Mouse (Mus musculus): ENCODE measurements around the gene Plppr3. TPM values are rescaled to one million over a fixed set of nuclear protein-coding genes. Genes with fewer than 3 reads are reported as not detected.

The Plppr3 gene
- total and polyA plus RNA-seq, 2 experiments from 2014 or later = 283 to 541 TPM

- ATAC-seq (no peak), DNase-seq (ENCODE audit: low spot score) (no peak)
- H3K4me1 ChIP-seq (ENCODE audit: insufficient read depth, low read length) = no peaks in the 10 kb centered on the region
- H3K9me3 ChIP-seq (ENCODE audit: low read length) = no peaks in the 10 kb centered on the region
- no peak overlapping the region for H3K9ac ChIP-seq (replicated peaks; ENCODE audit: low read length)
- peaks cover 26% of the 10 kb centered on the region for H3K36me3 ChIP-seq (ENCODE audit: insufficient read depth, low read length)
- H3K27ac ChIP-seq = no peak overlapping the region
- TF ChIP-seq CTCF (IDR thresholded peaks at IDR 0.05; ENCODE audit: low read depth) = no peak
- no peak overlapping the region for H3K4me2 ChIP-seq (ENCODE audit: low read depth, low read length)
- WGBS = 89% methylated on average over 8 of the region's 8 CpGs
- no peaks in the 10 kb centered on the region for H3K27me3 ChIP-seq (ENCODE audit: insufficient read depth, low read length)
- no peak overlapping the region for H3K4me3 ChIP-seq (ENCODE audit: low read length)
These were observed 54.2 kb downstream of the Plppr3 start for GRCm38 (mm10) chr10:79820277-79820676.

GRCm38 (mm10) chr10:79819606-79820005 is 54.8 kb downstream of the Plppr3 start:
- Histone ChIP-seq H3K27ac (no peak overlapping the region), H3K36me3 (ENCODE audit: insufficient read depth, low read length) (peaks cover 29% of the 10 kb centered on the region), H3K4me3 (ENCODE audit: low read length) (no peak overlapping the region), H3K9me3 (ENCODE audit: low read length) (no peaks in the 10 kb centered on the region), H3K9ac (replicated peaks; ENCODE audit: low read length) (no peak overlapping the region), H3K27me3 (ENCODE audit: insufficient read depth, low read length) (no peaks in the 10 kb centered on the region), H3K4me1 (ENCODE audit: insufficient read depth, low read length) (no peaks in the 10 kb centered on the region), H3K4me2 (ENCODE audit: low read depth, low read length) (no peak overlapping the region)
- WGBS = 90% methylated on average over 17 of the region's 17 CpGs
- DNase-seq (ENCODE audit: low spot score) = no peak
- TF ChIP-seq CTCF (IDR thresholded peaks at IDR 0.05; ENCODE audit: low read depth) = no peak
- ATAC-seq = peak; percentile 24; the same call in 1 of the 2 replicates

- H3K9ac ChIP-seq (replicated peaks; ENCODE audit: low read length) = no peak overlapping the region; the same call in 1 of the 2 replicates
- ATAC-seq (no peak), DNase-seq (ENCODE audit: low spot score) (no peak)
- no peaks in the 10 kb centered on the region for H3K9me3 ChIP-seq (ENCODE audit: low read length)
- no peaks in the 10 kb centered on the region for H3K4me1 ChIP-seq (ENCODE audit: insufficient read depth, low read length)
- no peak overlapping the region for H3K27ac ChIP-seq
- H3K36me3 ChIP-seq (ENCODE audit: insufficient read depth, low read length) = peaks cover 29% of the 10 kb centered on the region
- 63% methylated on average over 4 of the region's 4 CpGs for WGBS
- no peak overlapping the region for H3K4me3 ChIP-seq (ENCODE audit: low read length)
- no peaks in the 10 kb centered on the region for H3K27me3 ChIP-seq (ENCODE audit: insufficient read depth, low read length)
- TF ChIP-seq CTCF (IDR thresholded peaks at IDR 0.05; ENCODE audit: low read depth) = no peak
- H3K4me2 ChIP-seq (ENCODE audit: low read depth, low read length) = no peak overlapping the region
These were observed 56.2 kb downstream of the Plppr3 start for GRCm38 (mm10) chr10:79818225-79818624.

GRCm38 (mm10) chr10:79817111-79817510 is 57.3 kb downstream of the Plppr3 start:
- Histone ChIP-seq H3K9me3 (ENCODE audit: low read length) (no peaks in the 10 kb centered on the region), H3K9ac (replicated peaks; ENCODE audit: low read length) (no peak overlapping the region), H3K4me3 (ENCODE audit: low read length) (no peak overlapping the region), H3K27me3 (ENCODE audit: insufficient read depth, low read length) (no peaks in the 10 kb centered on the region), H3K27ac (no peak overlapping the region), H3K4me2 (ENCODE audit: low read depth, low read length) (no peak overlapping the region), H3K36me3 (ENCODE audit: insufficient read depth, low read length) (peaks cover 33% of the 10 kb centered on the region), H3K4me1 (ENCODE audit: insufficient read depth, low read length) (no peaks in the 10 kb centered on the region)
- WGBS = 77% methylated on average over 2 of the region's 2 CpGs
- DNase-seq (ENCODE audit: low spot score) (no peak), ATAC-seq (no peak)
- peak; percentile 62 for TF ChIP-seq CTCF (IDR thresholded peaks at IDR 0.05; ENCODE audit: low read depth)

GRCm38 (mm10) chr10:79815671-79816494 is 58.6 kb downstream of the Plppr3 start:
- DNase-seq (ENCODE audit: low spot score) = no peak
- Histone ChIP-seq H3K27me3 (ENCODE audit: insufficient read depth, low read length) (no peaks in the 10 kb centered on the region), H3K4me1 (ENCODE audit: insufficient read depth, low read length) (no peaks in the 10 kb centered on the region), H3K4me2 (ENCODE audit: low read depth, low read length) (no peak overlapping the region), H3K9ac (replicated peaks; ENCODE audit: low read length) (no peak overlapping the region), H3K9me3 (ENCODE audit: low read length) (no peaks in the 10 kb centered on the region), H3K27ac (no peak overlapping the region), H3K4me3 (ENCODE audit: low read length) (no peak overlapping the region), H3K36me3 (ENCODE audit: insufficient read depth, low read length) (peaks cover 35% of the 10 kb centered on the region)
- no peak for ATAC-seq
- 83% methylated on average over 12 of the region's 12 CpGs for WGBS
- TF ChIP-seq CTCF (IDR thresholded peaks at IDR 0.05; ENCODE audit: low read depth) = no peak

- Histone ChIP-seq H3K4me1 (ENCODE audit: insufficient read depth, low read length) (no peaks in the 10 kb centered on the region), H3K27ac (no peak overlapping the region), H3K36me3 (ENCODE audit: insufficient read depth, low read length) (peaks cover 33% of the 10 kb centered on the region), H3K4me3 (ENCODE audit: low read length) (no peak overlapping the region), H3K4me2 (ENCODE audit: low read depth, low read length) (no peak overlapping the region), H3K9ac (replicated peaks; ENCODE audit: low read length) (no peak overlapping the region), H3K9me3 (ENCODE audit: low read length) (no peaks in the 10 kb centered on the region), H3K27me3 (ENCODE audit: insufficient read depth, low read length) (no peaks in the 10 kb centered on the region)
- TF ChIP-seq CTCF (IDR thresholded peaks at IDR 0.05; ENCODE audit: low read depth) = no peak
- no peak for DNase-seq (ENCODE audit: low spot score)
- 81% methylated on average over 5 of the region's 5 CpGs for WGBS
- ATAC-seq = peak; percentile 27; the same call in 1 of the 2 replicates
These were observed 60.1 kb downstream of the Plppr3 start for GRCm38 (mm10) chr10:79814271-79814842.

Data from hindbrain, postnatal 0 days (tissue).